Mouse (Mus musculus) kidney, adult 18-20 months (tissue): Measurements from ENCODE around the gene Lypd3.
"Not testable (repeated sequence)": the region's sequence is repeated elsewhere in the genome, so short reads cannot be mapped to it uniquely, and the experiment has no call there.

Experiments used
- DNase-seq: peaks from one replicate; pipeline ENCODE4 v3.0.0; 2021

Gene Lypd3

DNA sequence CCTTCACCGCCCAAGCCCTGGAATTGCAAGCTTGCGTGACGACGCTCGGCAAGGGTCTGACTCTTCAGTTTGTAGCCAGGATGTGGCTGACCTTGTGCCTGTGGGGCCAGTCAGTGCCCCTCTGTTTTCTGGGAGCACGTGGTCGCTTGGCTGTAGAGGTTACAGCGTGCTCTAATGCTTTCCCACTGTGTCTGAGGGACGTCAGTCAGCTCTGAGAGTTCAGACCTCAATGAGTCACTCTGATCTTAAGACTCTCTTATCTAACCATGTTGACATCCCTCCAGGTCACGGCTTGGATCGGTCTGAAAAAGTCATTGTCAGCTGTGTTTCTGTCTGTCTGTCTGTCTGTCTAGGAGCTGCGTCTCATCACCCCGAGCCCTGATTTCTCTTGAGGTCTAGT lies 21.5 kb upstream of the Lypd3 start:
- no peak for DNase-seq

DNA sequence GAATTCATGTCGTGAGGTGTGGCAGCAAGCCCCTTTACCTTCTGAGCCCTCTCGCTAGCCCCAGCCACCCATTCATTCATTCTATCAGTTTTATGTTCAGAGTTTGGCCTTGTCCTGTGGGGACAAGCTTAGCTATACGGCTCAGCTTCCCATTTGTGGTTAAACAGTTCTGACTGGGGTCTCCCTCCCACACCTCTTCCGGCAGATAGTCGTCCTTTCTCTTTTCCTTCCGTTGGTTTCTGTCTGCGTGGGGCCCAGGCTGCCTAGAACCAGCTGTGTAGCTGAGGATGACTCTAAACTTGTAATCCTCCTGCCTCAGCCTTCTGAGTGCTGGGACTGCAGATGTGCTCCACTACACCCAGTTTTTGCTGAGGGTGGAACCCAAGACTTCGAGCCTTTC lies 18.6 kb upstream of the Lypd3 start:
- no peak for DNase-seq

DNA sequence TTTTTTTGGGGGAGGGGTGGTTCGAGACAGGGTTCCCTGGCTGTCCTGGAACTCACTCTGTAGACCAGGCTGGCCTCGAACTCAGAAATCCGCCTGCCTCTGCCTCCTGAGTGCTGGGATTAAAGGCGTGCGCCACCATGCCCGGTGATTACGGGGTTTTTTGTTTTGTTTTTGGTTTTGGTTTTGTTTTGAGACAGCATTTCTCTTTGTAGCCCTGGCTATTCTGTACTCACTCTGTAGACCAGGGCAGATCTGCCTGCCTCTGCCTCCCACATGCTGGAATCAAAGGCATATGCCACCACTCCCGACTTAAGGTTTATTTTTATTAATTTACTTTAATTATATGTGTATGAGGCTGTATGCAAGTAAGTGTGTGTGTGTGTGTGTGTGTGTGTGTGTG lies 18.0 kb upstream of the Lypd3 start:
- not testable (repeated sequence) for DNase-seq

DNA sequence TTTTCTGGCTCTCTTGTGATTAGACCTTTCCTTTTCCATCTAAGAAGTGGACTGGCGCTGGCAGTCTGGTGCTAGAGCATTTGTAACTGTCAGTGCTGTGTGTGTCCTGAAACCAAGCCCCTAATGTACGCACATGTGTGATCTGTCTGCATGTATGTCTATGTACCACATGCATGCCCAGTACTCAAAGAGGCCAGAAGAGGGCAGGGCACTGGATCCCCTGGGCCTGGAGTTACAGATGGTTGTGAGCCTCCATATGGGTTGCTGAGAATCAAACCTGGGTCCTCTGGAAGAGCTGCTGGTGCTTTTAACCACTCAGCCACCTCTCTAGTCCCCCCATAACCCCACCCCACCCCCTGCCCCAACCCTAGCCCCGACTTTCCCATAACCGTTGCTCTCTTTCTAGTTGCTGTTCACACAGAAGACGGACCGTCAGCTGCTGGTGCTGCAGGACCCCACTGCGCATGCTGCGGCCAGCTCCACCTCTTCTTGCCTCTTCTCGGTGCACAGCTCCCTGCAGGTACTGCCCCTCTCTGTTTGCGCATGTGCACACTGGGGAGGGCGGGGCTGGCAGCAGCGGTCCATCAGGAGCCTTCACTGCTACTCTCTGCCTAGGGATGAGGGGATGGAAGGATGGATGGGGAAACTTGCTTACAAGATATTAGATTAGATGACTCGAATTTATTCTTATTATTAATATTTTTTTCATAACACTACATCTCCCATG lies 16.5 kb upstream of the Lypd3 start:
- no peak for DNase-seq

DNA sequence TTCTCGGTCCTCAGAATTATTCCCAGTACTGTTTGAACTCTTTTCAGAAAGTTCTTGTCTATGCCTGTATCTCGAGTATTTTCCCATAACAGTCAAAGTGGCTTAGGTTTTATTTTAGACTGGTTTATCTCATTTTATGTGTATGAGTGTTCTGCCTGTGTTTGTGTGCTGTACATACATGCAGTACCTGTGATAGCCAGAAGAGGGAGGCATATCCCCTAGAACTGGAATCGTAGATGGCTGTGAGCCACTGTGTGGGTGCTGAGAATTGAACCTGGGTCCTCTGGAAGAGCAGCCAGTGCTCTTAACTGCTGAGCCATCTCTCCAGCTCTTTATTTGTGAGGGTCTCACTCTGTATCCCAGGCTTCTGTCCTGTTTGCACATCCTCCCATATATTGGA lies 15.2 kb upstream of the Lypd3 start:
- no peak for DNase-seq

DNA sequence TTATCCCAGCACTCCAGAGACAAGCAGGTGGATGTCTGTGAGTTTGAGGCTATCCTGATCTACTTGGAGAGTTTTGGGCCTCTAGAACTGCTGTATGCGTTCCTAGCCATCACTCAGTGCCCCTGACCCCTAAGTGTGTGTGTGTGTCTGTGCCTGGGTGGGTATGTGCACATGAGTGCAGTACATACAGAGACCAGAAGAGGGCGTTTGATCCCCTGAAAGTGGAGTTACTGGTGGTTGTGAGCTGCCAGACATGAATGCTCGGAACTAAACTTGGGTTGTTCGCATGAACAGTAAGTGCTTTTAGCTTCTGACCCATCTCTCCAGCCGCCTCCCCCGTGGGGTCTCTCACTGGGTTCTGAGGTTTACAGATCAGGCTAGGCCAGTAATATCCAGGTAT lies 13.4 kb upstream of the Lypd3 start:
- no peak for DNase-seq

DNA sequence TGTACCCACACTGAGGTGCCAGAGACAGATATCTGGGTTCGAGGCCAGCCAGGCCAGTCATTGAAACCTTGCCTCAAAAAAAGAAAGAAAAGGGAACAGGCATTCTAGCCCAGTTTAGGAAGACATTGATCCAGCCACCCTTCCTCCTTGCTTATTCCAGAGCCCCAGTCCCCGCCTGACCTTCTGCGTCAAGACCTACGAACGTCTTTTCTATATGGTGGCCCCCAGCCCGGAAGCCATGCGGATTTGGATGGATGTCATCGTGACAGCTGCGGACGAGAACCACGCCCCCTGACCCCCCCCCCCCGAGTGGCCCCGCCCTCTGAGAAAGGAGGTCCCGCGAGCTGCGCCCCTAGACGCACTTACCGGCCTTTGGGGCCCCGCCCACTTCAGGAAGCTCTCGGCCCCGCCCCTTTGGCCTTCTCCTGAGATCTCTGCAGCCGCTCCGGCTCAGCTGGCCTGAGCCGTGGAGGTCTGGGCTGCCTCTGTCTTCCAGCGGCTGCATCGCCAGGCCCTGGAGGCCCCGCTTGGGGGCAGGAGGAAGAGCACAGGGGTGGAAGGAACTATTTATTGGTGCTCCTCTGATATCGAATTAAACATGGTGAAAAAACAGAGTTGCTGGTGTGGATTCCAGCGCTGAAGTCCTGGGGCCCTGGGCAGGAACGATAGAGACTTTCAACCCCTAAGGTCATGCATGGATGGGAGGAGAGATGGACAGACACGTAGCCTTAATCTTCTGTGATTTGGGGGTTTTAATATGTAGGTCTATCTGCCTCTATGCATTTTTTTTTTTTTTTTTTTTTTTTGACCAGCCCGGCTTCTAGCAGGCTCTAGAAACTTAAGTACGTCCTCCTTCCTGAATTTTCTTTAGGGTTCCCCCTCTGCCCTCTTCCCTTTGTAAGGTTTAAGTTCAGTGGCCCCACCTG lies 7.4 kb upstream of the Lypd3 start:
- DNase-seq = peak; percentile 85

DNA sequence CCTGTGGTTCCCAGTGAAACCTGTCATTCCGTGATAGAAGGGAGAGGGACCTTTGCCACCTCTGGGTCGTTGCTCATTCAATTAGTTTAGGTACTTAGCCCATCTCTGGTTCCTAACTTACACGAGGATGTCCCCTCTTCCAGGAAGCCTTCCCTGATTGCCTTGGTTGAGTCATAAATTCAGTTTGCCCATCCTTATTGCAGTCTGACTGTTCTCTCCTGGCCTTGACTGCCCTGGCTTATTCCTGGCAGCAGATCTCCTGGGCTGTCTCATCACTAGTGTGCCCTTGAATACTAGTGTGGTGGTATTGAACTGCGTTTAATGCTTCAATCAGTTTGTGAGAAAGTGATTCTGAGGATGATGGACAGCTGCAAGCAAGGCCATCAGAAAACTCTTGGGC lies 6.7 kb upstream of the Lypd3 start:
- no peak for DNase-seq

DNA sequence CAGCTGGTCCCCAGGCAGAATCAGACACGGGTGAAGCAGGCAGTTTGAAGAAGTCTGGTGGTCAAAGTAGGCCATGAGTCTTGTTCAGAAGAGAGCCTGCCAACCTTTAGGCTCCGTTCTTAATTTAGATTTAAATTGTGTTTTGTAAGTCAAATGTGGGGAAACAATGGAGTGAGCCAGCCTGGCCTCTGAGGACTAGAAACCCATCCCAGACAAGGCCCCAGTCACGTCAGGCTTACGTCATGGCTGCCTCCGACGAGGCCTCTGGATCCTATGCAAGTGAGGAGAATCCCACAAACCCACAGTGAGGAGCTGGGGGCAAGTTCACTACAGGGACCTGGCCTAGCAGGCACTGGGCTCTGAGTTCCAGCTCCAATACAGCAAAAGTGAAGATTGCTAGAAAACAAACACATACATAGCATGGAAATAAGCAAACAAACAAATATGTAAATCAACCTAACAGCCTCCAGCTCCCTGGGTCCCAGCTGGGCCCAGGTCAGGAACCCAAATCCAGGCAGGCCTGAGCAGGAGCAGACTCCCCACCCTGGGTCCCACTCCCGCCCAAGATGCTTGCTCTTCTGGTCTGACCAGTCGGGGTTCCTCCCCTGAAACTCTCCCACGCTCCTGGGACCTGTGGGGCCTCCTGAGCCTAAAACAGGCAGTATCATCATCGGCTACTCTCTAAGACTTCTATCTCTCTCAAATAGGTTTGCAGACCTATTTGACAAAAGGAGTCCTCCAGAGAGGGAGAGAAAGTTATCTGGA lies 6.1 kb upstream of the Lypd3 start:
- no peak for DNase-seq

DNA sequence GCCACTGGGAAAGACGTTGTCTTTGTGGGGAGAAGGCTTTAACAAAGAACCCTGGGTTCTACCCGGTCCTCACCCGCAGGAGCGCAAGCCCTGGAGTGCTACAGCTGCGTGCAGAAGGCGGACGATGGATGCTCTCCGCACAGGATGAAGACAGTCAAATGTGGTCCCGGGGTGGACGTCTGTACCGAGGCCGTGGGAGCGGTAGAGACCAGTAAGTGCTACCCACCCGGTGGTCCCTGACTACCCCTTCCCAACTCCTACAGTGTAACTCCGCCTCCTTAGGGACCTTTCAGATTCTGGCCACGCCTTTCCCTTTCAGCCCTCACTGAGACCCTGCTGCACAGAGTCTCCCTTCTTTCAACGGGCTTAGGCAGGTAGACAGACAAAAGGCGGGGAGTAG lies 696 bp downstream of the Lypd3 start:
- DNase-seq = no peak

DNA sequence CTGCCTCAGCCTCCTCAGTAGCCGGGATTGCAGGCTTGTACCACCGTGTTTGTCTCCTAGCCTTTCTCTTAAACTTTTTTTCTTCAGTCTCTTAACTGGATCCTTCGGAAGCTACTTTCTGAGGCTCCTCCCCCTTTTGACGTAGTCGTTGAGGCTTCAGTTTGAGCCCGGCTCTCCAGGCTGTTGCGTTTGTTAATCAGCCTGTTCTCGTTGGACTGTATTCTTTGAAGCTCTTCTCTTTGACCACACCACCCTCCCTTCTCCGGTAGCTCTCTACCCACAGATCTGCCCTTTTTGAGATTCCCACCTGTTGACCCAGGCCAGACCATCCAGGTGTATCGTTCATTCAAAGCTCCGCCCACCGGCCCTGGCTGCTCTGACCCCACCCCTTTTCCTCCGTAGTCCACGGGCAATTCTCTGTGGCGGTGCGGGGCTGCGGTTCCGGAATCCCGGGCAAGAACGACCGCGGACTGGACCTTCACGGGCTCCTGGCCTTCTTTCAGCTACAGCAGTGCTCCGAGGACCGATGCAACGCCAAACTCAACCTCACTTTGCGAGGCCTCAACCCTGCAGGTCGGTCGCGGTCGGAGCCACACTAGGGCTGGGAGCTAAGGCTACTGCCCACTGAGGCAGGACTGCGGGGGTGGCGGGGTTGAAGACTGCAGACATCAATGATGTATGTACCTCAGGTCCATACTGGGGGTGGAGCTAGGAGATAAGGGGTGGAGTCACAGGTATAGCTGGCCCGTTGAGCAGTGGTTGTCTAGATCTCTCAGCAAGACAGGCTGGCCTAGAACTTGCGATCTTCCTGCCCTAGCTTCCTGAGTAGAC lies 1.9 kb downstream of the Lypd3 start:
- peak; percentile 57 for DNase-seq

DNA sequence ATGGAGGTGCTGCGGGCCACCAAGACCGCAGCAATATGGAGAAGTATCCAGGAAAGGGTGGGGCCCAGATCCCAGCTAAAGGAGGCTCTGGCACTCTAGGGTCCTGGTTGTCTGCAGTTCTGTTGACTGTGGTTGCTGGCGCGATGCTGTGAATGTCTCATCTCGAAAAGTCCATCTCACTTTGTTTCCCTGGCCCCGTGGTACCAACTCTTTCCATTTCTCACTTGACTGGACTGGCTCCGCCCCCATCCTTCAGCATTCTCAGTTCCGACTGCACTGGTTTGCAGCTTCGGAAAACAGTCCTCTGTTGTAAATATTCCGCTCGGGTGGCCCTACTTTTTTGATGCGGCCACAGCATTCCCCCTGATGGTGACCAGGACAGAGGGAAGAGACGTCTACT lies 4.1 kb downstream of the Lypd3 start:
- no peak for DNase-seq

DNA sequence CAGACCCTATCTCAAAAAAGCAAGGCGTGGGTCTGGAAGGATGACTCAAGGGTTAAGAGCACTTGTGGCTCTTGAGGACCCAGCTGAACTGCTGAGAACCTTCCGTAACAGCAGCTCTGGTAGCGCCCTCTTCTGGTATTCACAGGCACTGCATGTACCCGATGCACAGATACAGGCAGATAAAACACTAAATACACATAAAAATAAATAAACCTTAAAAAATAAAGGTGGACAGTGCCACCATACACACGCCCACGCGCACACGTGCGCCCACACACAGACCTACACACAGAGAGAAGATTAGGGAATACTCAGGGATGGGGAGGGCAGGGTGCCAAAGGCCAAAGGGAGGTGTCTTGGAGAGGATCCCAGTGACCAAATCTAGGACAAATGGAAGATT lies 6.1 kb downstream of the Lypd3 start:
- peak; percentile 75 for DNase-seq

DNA sequence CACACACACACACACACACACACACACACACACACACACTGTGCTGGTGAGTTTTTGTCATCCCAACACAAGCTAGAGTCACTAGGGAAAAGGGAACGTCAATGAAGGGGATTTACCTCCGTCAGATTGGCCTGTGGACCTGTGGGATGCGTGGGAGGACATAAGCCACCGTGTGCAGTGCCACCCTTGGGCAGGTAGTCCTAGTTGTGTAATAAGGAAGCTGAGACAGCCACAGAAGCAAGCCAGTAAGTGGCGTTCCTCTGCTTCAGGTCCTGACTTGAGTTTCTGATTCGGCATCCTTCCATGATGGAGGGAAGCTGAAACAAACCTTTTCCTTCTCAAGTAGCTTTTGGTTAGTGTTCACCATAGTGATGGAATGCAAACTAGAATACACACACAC lies 8.1 kb downstream of the Lypd3 start:
- DNase-seq = no peak

DNA sequence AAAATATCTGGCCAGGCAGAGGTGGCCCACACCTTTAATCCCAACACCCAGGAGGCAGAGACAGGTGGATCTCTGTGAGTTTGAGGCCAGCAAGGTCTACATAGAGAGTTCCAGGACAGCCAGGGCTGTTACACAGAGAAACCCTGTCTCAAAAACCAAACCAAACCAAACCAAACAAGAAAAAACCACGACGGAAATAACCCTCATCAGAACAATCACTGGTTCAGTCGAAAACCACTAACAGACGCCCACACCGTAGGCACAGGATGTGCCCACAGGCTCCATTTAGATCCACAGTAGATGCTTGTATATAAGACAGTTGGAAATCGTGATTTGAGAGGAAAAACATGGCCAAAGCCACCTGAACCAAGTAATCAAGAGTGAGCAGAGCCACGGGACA lies 8.6 kb downstream of the Lypd3 start:
- no peak for DNase-seq

DNA sequence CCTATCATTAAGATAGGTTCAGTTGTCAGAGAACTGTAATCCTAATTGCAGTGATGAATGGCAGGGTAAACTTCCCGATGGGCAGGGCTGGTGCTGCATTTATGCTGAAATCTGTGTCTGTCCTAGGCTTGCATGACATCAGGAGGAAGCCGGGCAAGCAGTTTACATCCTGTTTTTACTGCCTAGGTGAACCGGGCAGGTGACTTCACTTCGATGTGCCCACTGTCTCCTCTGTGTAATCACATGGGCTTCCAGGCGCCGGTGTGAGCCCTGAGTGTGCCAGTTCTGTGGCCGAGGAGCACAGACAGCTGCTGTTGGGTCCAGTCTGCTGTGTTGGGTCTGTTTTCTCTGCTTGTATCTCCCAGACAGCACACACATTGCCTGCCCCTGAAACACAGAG lies 10.1 kb downstream of the Lypd3 start:
- DNase-seq = no peak

DNA sequence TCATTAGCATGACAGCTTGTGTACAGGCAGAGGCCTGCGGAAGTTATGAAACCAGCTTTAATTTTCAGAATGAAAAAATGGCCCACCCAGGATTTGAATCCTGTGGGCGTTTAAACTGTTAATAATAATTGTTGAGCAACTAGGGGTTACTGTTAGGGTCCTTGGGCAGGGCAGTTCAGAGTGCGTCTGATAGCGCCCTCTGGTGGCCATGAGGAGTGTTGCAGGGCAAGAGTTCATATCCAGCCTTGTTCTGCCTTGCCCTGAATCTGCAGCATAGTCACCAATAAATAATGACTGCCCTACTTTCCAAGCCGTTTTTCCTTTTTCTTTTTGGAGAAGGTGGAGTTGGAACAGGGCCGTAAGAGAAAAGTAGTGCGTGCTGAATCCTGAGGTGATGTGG lies 17.3 kb downstream of the Lypd3 start:
- peak; percentile 74 for DNase-seq

DNA sequence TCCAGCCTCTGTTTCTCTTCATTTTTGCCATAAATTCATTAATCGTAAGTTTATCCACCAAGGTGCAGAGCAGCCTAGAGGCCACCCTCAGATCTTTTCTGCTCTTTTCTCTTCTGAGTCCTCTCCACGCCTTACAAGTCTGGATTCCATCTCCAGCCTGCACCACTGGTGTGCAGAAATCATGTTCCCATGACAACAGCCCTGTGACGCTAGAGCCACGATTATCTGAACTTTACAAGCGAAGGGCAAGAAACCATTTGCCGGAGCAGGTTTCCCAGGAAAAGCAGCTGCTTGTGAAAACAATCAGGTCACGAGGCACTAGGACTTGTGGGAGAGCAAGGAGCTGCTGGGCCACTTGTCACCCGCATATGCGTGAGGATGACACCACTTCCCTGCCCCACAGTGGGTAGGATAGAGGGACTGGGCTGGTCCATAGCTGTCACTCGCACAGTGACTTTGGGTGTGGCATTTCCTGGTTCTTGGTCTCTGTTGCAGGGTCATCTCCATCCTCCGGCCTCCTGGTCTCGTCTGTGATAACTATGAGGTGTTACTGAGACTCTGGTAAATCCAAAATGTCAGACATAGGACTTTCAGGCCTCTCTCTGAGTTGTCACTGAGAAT lies 23.5 kb downstream of the Lypd3 start:
- DNase-seq = no peak

DNA sequence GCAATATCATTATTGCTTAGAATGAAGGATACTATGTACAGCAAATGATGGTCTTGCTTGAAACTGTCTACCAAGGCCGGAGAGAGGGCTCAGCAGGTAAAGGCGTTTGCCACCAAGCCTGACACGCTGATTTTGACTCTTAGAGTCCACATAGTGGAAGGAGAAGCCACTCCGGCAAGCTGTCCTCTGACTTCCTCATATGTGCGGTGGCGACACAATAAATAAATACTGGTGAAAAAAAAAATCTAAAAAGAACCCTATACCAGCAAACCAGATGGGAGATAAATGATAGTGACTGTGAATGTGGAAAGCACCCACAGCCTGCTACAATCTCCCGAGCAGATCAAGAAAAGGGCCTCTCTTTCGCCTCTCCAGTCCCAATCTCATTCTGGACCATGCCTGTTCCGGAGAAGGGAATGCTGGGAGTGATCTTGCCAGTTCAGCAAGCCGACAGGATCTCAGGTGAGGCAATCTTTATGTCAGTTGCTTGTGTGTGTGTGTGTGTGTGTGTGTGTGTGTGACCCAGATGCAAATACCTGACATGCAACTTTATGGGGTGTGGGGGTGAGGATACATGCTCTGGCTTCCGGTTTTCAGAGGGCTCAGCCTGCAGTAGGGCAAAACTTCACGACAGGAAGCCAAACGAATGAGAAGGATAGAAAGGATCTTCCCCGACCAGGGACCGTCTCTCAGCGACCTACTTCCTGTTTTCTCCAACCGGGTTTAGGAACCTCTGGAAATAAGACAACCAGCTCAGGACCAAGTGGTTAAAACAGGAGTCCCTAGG lies 25.0 kb downstream of the Lypd3 start:
- DNase-seq = no peak

DNA sequence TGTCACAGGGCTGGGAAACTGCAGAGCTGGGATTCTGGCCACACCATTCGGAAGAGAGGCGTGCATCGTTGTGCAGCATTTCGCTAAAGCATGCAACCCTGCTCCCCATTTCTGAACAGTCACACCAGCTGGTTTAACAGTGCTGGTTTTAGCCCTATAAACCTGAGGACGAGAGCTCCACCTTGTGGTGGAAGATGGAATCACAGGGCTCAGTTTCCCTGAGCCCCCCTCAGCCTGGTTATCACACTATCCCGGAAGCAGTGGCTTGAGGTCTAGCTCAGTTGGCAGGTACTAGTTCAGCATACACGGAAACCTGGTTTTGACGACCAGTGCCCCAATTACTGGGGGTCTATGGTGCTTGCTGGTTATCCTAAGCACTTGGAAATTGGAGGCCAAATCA lies 26.2 kb downstream of the Lypd3 start:
- DNase-seq = peak; percentile 69

DNA sequence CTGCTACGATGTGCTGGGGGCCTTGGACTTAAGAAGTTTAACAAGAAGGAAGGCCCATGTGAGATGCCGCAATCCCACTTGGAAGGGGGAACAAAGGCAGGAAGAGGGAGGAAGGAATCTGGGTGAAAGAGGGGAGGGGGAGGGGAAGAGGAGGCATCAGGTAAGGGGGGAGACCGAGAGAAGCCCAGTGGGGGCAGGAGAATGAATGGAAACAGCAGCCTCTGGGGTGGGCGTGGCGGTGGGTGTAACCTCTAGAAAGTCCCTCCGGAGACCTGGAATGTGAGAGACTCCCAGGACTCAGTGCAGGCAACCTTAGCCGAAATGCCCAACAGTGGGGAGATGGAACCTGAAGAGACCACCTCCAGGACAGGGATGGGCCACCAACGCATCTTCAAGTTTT lies 28.0 kb downstream of the Lypd3 start:
- DNase-seq = no peak
